Mouse (Mus musculus): ENCODE results near the gene Unc5a. TPM values are rescaled to one million over a fixed set of nuclear protein-coding genes. Genes with fewer than 3 reads are reported as not detected.

The Unc5a gene
- total RNA-seq, 2 experiments from 2014 or later, result 7.4 to 9.1 TPM

GRCm38 (mm10) chr13:54954745-54955144 lies 5.5 kb downstream of the Unc5a start:
- no peak for DNase-seq (ENCODE audit: low spot score in 2 of 2)

- DNase-seq (ENCODE audit: low spot score in 2 of 2), result peak; percentile 29 to 49
Observed at GRCm38 (mm10) chr13:54955695-54956471, 6.7 kb downstream of the Unc5a start.

- DNase-seq (ENCODE audit: low spot score in 2 of 2), result no peak
Observed at GRCm38 (mm10) chr13:54957281-54957680, 8.1 kb downstream of the Unc5a start.

GRCm38 (mm10) chr13:54959059-54959701 lies 10.0 kb downstream of the Unc5a start:
- no peak for DNase-seq (ENCODE audit: low spot score in 2 of 2)

- no peak for DNase-seq (ENCODE audit: low spot score in 2 of 2)
Observed at GRCm38 (mm10) chr13:54959842-54960241, 10.6 kb downstream of the Unc5a start.

GRCm38 (mm10) chr13:54960491-54960890 lies 11.3 kb downstream of the Unc5a start:
- no peak for DNase-seq (ENCODE audit: low spot score in 2 of 2)

GRCm38 (mm10) chr13:54965256-54965655 lies 16.0 kb downstream of the Unc5a start:
- no peak for DNase-seq (ENCODE audit: low spot score in 2 of 2)

GRCm38 (mm10) chr13:54967501-54967900 lies 18.3 kb downstream of the Unc5a start:
- DNase-seq (ENCODE audit: low spot score in 2 of 2), result no peak

GRCm38 (mm10) chr13:54968636-54969035 lies 19.4 kb downstream of the Unc5a start:
- no peak for DNase-seq (ENCODE audit: low spot score in 2 of 2)

- no peak for DNase-seq (ENCODE audit: low spot score in 2 of 2)
Observed at GRCm38 (mm10) chr13:54969513-54969912, 20.3 kb downstream of the Unc5a start.

- DNase-seq (ENCODE audit: low spot score in 2 of 2), result no peak
Observed at GRCm38 (mm10) chr13:54970521-54971247, 21.5 kb downstream of the Unc5a start.

GRCm38 (mm10) chr13:54975546-54975945 lies 26.3 kb downstream of the Unc5a start:
- no peak for DNase-seq (ENCODE audit: low spot score in 2 of 2)

- no peak for DNase-seq (ENCODE audit: low spot score in 2 of 2)
Observed at GRCm38 (mm10) chr13:54978804-54979203, 29.6 kb downstream of the Unc5a start.

GRCm38 (mm10) chr13:54980957-54981356 lies 31.7 kb downstream of the Unc5a start:
- no peak for DNase-seq (ENCODE audit: low spot score in 2 of 2)

- no peak for DNase-seq (ENCODE audit: low spot score in 2 of 2)
Observed at GRCm38 (mm10) chr13:54983001-54983400, 33.8 kb downstream of the Unc5a start.

GRCm38 (mm10) chr13:54983614-54984013 lies 34.4 kb downstream of the Unc5a start:
- DNase-seq (ENCODE audit: low spot score in 2 of 2), result no peak

GRCm38 (mm10) chr13:54987405-54987804 lies 38.2 kb downstream of the Unc5a start:
- no peak for DNase-seq (ENCODE audit: low spot score in 2 of 2)

GRCm38 (mm10) chr13:54988181-54988760 lies 39.1 kb downstream of the Unc5a start:
- no peak for DNase-seq (ENCODE audit: low spot score in 2 of 2)

GRCm38 (mm10) chr13:54992215-54992614 lies 43.0 kb downstream of the Unc5a start:
- no peak for DNase-seq (ENCODE audit: low spot score in 2 of 2)

GRCm38 (mm10) chr13:54994576-54994975 lies 45.4 kb downstream of the Unc5a start:
- DNase-seq (ENCODE audit: low spot score in 2 of 2), result no peak

GRCm38 (mm10) chr13:54995161-54995560 lies 46.0 kb downstream of the Unc5a start:
- no peak for DNase-seq (ENCODE audit: low spot score in 2 of 2)

GRCm38 (mm10) chr13:54997568-54997967 lies 48.4 kb downstream of the Unc5a start:
- DNase-seq (ENCODE audit: low spot score in 2 of 2), result no peak
